In the genomic region with DNA sequence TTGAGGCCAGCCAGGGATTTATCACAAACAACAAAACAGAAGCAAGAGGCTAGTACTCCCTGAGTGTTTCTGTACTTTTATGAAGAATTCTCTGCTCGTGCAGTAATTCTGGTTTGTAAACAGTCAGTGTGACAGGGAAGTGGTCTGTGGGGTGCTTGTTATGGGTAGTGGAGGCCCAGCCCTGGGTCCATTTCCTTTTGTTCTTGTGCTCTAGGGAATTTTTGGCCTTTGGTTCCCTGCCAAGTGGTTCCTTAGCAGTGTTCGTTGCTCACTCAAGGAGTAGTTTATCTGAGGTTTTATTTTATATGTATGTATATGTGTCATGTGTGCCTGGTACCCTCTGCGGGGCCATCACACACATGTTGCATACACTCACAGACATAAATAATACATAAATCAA, we compare ENCODE assay signal across 13 mouse cellular contexts. TPM values are rescaled to one million over a fixed set of nuclear protein-coding genes. Genes with fewer than 3 reads are reported as not detected.
DNase-seq lines count a peak whose midpoint lies in the region; ATAC-seq and TF ChIP-seq lines count a peak whose summit lies in the region.
"Had no signal": no experiment of that assay in that cellular context is flagged by ENCODE, and none has a peak within 500 bp of the region (broad histone marks: within the 10 kb centered on the region; RNA-seq: fewer than 3 reads in every experiment).

No protein-coding gene starts in this region.

- peaks cover 32% of the 10 kb centered on the region for H3K79me2 ChIP-seq in liver, adult 2 months (ENCODE audit: control insufficient read depth, insufficient read depth, low read length)

- H3K27me3 ChIP-seq in liver, adult 2 months (ENCODE audit: control insufficient read depth, insufficient read depth, low read length) = no peaks in the 10 kb centered on the region
- H3K27me3 ChIP-seq in liver, embryonic 11.5 days (replicated peaks; ENCODE audit: control insufficient read depth, insufficient read depth, low read length) = no peaks in the 10 kb centered on the region
- H3K27me3 ChIP-seq in kidney, adult 2 months (replicated peaks; ENCODE audit: control insufficient read depth, insufficient read depth, low read length) = no peaks in the 10 kb centered on the region
- H3K27me3 ChIP-seq: embryonic facial prominence, embryonic 12.5 days; liver, embryonic 13.5 days had no signal

- H3K9ac ChIP-seq in liver, adult 2 months (ENCODE audit: low read depth, low read length) = no peak overlapping the region
- H3K9ac ChIP-seq in liver, embryonic 11.5 days (ENCODE audit: low read depth, low read length) = no peak overlapping the region
- H3K9ac ChIP-seq: embryonic facial prominence, embryonic 12.5 days; hindbrain, embryonic 14.5 days; liver, embryonic 13.5 days had no signal

- 0 out of 2 replicates have a peak overlapping the region, but pooled peaks have one; percentile 1 for H3K27ac ChIP-seq in liver, adult 2 months (replicated peaks; ENCODE audit: insufficient read depth, low read depth, low read length)
- H3K27ac ChIP-seq in liver, embryonic 11.5 days (ENCODE audit: low read depth, low read length) = no peak overlapping the region
- H3K27ac ChIP-seq in kidney, adult 2 months (ENCODE audit: insufficient read depth, low read depth, low read length) = no peak overlapping the region
- H3K27ac ChIP-seq: embryonic facial prominence, embryonic 12.5 days; hindbrain, embryonic 14.5 days; liver, embryonic 13.5 days had no signal

- peaks cover 4% of the 10 kb centered on the region; the same call in 1 of the 2 replicates for H3K36me3 ChIP-seq in liver, adult 2 months (ENCODE audit: control insufficient read depth, insufficient read depth, low read length)
- no peaks in the 10 kb centered on the region for H3K36me3 ChIP-seq in liver, embryonic 11.5 days (ENCODE audit: control insufficient read depth, insufficient read depth, low read length)
- H3K36me3 ChIP-seq in kidney, adult 2 months (ENCODE audit: control insufficient read depth, insufficient read depth, low read length) = no peaks in the 10 kb centered on the region
- H3K36me3 ChIP-seq: embryonic facial prominence, embryonic 12.5 days had no signal

- H3K4me2 ChIP-seq in liver, embryonic 11.5 days = no peak overlapping the region
- H3K4me2 ChIP-seq: embryonic facial prominence, embryonic 12.5 days; hindbrain, embryonic 14.5 days; liver, embryonic 13.5 days had no signal

- no peak overlapping the region for H3K4me3 ChIP-seq in liver, adult 2 months (ENCODE audit: insufficient read depth, low read depth, low read length)
- H3K4me3 ChIP-seq in liver, embryonic 11.5 days (ENCODE audit: low read depth, low read length) = no peak overlapping the region
- H3K4me3 ChIP-seq in kidney, adult 2 months (ENCODE audit: insufficient read depth, low read depth, low read length) = no peak overlapping the region
- H3K4me3 ChIP-seq: embryonic facial prominence, embryonic 12.5 days; liver, embryonic 13.5 days had no signal

- DNase-seq in adrenal gland, postnatal 10 days = peak; percentile 60
- DNase-seq in adrenal gland, adult 8-10 months = no peak
- no peak for DNase-seq in liver, adult 2 months (ENCODE audit: extremely low read depth, low read depth, low spot score)
- DNase-seq in liver, embryonic 11.5 days (ENCODE audit: low spot score) = no peak
- peak; percentile 78 for DNase-seq in kidney, adult 2 months
- peak; percentile 50 for DNase-seq in lung, postnatal 25 days (ENCODE audit: low spot score)
- no peak for DNase-seq in retina, postnatal 1 day
- no peak for DNase-seq in B cell, adult 2 months
- DNase-seq: layer of hippocampus, adult 9-11 months; liver, embryonic 13.5 days; thymus, postnatal 36 days had no signal

- WGBS in liver, adult 2 months = 40% methylated on average over 3 of the region's 3 CpGs
- 67% methylated on average over 3 of the region's 3 CpGs for WGBS in liver, embryonic 11.5 days
- WGBS in kidney, adult 2 months = 35% methylated on average over 3 of the region's 3 CpGs

- no peak for TF ChIP-seq POLR2A in liver, adult 2 months (IDR thresholded peaks at IDR 0.05; ENCODE audit: extremely low read depth, insufficient read depth, low read length)
- no peak for TF ChIP-seq POLR2A in kidney, adult 2 months (IDR thresholded peaks at IDR 0.05; ENCODE audit: low read depth, low read length)

- no peak for ATAC-seq in liver, embryonic 11.5 days (replicated peaks; ENCODE audit: low FRiP score)

- no peaks in the 10 kb centered on the region for H3K9me3 ChIP-seq in liver, embryonic 11.5 days (ENCODE audit: control insufficient read depth, low read length)
- H3K9me3 ChIP-seq: embryonic facial prominence, embryonic 12.5 days; liver, embryonic 13.5 days had no signal

- H3K4me1 ChIP-seq in liver, adult 2 months (ENCODE audit: control insufficient read depth, insufficient read depth, low read length) = peaks cover 28% of the 10 kb centered on the region
- peaks cover 16% of the 10 kb centered on the region for H3K4me1 ChIP-seq in liver, embryonic 11.5 days (replicated peaks; ENCODE audit: control insufficient read depth, insufficient read depth, low read length)
- H3K4me1 ChIP-seq in kidney, adult 2 months (ENCODE audit: control insufficient read depth, insufficient read depth, low read length) = peaks cover 27% of the 10 kb centered on the region

- no peak for TF ChIP-seq CTCF in liver, adult 2 months (IDR thresholded peaks at IDR 0.05; ENCODE audit: low read depth, low read length)
- TF ChIP-seq CTCF in kidney, adult 2 months (conservative IDR thresholded peaks at IDR 0.05; ENCODE audit: insufficient read depth, insufficient read length, low read depth, low read length) = no peak

RNA-seq across cellular contexts. Expression of gene Zcchc2, which starts 7.1 kb away (rescaled TPM):
- total RNA-seq in adrenal gland, postnatal 10 days (2021) = 10 to 100 TPM; 14.0 to 16.3 TPM
- 10 to 100 TPM; 18.1 to 20.1 (median 19.8) TPM for total RNA-seq in adrenal gland, adult 8-10 months (2022)
- total RNA-seq in liver, adult 2 months (2014; rRNA removed) = 12.2 and 16.2 TPM in 2 replicates
- 12.6 and 15.3 TPM in 2 replicates for polyA plus RNA-seq in liver, adult 2 months (2012; rRNA removed)
- polyA plus RNA-seq in liver, embryonic 11.5 days (2014; fragmentation: Nextera tagmentation; extraction: Ambion mirVana) = 3.4 and 3.9 TPM in 2 replicates
- polyA plus RNA-seq in kidney, adult 2 months (2012; rRNA removed) = 13.5 and 15.1 TPM in 2 replicates

Comparison
In these comparisons a context has a peak if more than half of its experiments do, and no peak if none do; other contexts are left out.
1. DNase-seq: peak in adrenal gland, postnatal 10 days (single experiment), kidney, adult 2 months (single experiment) and lung, postnatal 25 days (single experiment); none in adrenal gland, adult 8-10 months (single experiment), liver, adult 2 months (single experiment), liver, embryonic 11.5 days (single experiment), retina, postnatal 1 day (single experiment) and B cell, adult 2 months (0 of 2).